Mouse (Mus musculus) stomach, postnatal 0 days (tissue): ENCODE data around the gene Gulp1. TPM values are rescaled to one million over a fixed set of nuclear protein-coding genes. Genes with fewer than 3 reads are reported as not detected.

ENCODE experiments used
- ATAC-seq: fragments of 200-750 bp; cut with Nextera tagmentation; 2 replicates; pipeline ENCODE4 v1.8.0; 2017; ENCODE audit not compliant: low FRiP score, low TSS enrichment
- DNase-seq: peaks from one replicate; pipeline ENCODE4 v3.0.0-alpha.2; 2016; ENCODE audit warnings: low spot score
- H3K27ac ChIP-seq: fragments of 300-500 bp; sonication (generic); replicated peaks from 2 replicates; pipeline ENCODE4 v1.5.1; 2014; ENCODE audit warnings: mild to moderate bottlenecking, control low read depth
- H3K27me3 ChIP-seq: fragments of 300-500 bp; sonication (generic); 2 replicates; pipeline ENCODE4 v1.6.1; 2014; ENCODE audit warnings: low read length; ENCODE audit not compliant: control insufficient read depth, insufficient read depth
- H3K36me3 ChIP-seq: fragments of 300-500 bp; sonication (generic); 2 replicates; pipeline ENCODE4 v1.6.1; 2014; ENCODE audit warnings: low read length, mixed read lengths; ENCODE audit not compliant: control insufficient read depth, insufficient read depth
- H3K4me1 ChIP-seq: fragments of 300-500 bp; sonication (generic); replicated peaks from 2 replicates; pipeline ENCODE4 v1.6.1; 2014; ENCODE audit warnings: antibody characterized with exemption; ENCODE audit not compliant: control insufficient read depth, insufficient read depth
- H3K4me2 ChIP-seq: fragments of 300-500 bp; sonication (generic); replicated peaks from 2 replicates; pipeline ENCODE4 v1.6.1; 2014; ENCODE audit warnings: low read depth, mild to moderate bottlenecking, control low read depth, moderate library complexity
- H3K4me3 ChIP-seq: fragments of 300-500 bp; sonication (generic); 2 replicates; pipeline ENCODE4 v1.5.1; 2014; ENCODE audit warnings: low read depth, low read length, control low read depth
- H3K9ac ChIP-seq: fragments of 300-500 bp; sonication (generic); 2 replicates; pipeline ENCODE4 v1.6.1; 2014; ENCODE audit warnings: mild to moderate bottlenecking, low read length, control low read depth, mixed read lengths
- H3K9me3 ChIP-seq: fragments of 300-500 bp; sonication (generic); 2 replicates; pipeline ENCODE4 v1.6.1; 2016; ENCODE audit warnings: low read length; ENCODE audit not compliant: control insufficient read depth
- CTCF ChIP-seq: IDR thresholded peaks from 2 replicates; pipeline ENCODE4 v1.5.1; 2016; ENCODE audit warnings: antibody characterized with exemption, low read depth, mild to moderate bottlenecking, moderate library complexity
- EP300 ChIP-seq: optimal IDR thresholded peaks from 2 replicates; pipeline ENCODE3; 2016; ENCODE audit warnings: antibody characterized with exemption
- WGBS: fragments of 180-500 bp; shearing (Covaris S2); extraction: QIAGEN DNeasy Blood & Tissue Kit; methylation state at CpG from one replicate; pipeline ENCODE4 v1.1.7; 2014; 5-methylcytosine and 5-hydroxymethylcytosine counted together
- polyA plus RNA-seq: library from polyadenylated mRNA; unstranded; fragments of >200 nt; fragmentation: Nextera tagmentation; extraction: Ambion mirVana; gene quantifications from 2 replicates; pipeline ENCODE4 v1.2.1, GENCODE M21; 2015

Gene Gulp1
- polyA plus RNA-seq, 1 experiment from 2014 or later, result 11.8 TPM

DNA sequence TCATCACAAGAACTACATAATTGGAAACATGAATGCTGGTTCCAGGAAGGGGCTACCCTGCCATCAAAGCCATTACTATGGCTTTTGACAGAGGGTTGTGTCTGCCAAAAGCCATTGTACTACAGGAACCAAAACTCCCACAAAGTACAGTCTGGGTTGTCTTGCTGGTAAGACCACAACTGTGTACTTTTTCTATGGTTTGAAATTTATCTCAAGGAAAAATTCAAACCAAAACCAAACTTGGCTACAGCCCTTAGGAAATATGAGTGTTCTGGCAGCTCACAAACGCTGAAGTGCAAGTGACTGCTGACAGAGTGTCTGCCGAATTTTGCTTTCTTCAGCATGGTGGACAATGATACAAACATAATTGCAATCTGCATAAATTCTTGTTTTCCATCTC is 259.0 kb downstream of the Gulp1 start:
- TF ChIP-seq CTCF, result no peak
- no peak for TF ChIP-seq EP300

DNA sequence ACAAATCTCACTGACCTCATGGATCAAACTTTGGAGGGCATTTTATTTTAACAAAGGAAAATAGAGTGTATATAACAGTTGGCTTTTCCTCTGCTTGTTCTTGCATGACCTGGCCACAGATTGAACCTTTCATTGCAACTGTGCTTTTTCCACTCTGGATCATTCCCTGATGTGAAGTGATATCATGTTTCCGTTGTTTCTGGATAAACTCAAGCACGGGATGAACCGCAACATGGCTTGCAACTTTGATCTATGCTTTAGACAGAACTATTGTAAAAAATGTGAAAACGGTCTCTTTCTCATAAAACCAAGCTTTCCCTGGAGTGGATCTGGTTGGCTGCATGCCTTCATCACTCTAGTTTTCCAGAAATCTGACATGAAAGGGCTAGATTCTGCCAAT is 282.6 kb downstream of the Gulp1 start:
- Histone ChIP-seq H3K27ac (no peak overlapping the region), H3K9me3 (no peaks in the 10 kb centered on the region), H3K4me2 (no peak overlapping the region), H3K9ac (no peak overlapping the region), H3K4me3 (no peak overlapping the region), H3K36me3 (no peaks in the 10 kb centered on the region), H3K27me3 (no peaks in the 10 kb centered on the region), H3K4me1 (no peaks in the 10 kb centered on the region)
- 57% methylated on average over 4 of the region's 4 CpGs for WGBS
- DNase-seq, result no peak
- no peak for ATAC-seq
- TF ChIP-seq EP300 (no peak), CTCF (no peak)

More for the DNA sequence above, 259.0 kb downstream of the Gulp1 start:
- H3K9ac ChIP-seq, result no peak overlapping the region
- no peak overlapping the region for H3K4me2 ChIP-seq
- H3K9me3 ChIP-seq, result no peaks in the 10 kb centered on the region
- H3K4me1 ChIP-seq, result no peaks in the 10 kb centered on the region
- DNase-seq, result no peak
- no peaks in the 10 kb centered on the region for H3K36me3 ChIP-seq
- H3K27me3 ChIP-seq, result no peaks in the 10 kb centered on the region
- 67% methylated on average over 2 of the region's 2 CpGs for WGBS
- no peak overlapping the region for H3K27ac ChIP-seq
- no peak for ATAC-seq
- no peak overlapping the region for H3K4me3 ChIP-seq
